Mouse (Mus musculus): ENCODE measurements around the gene B130006D01Rik.

- TF ChIP-seq CTCF (IDR thresholded peaks at IDR 0.05; ENCODE audit: low read depth): no peak
- no peak for TF ChIP-seq EP300 (IDR thresholded peaks at IDR 0.05; ENCODE audit: low read depth)
These were observed 13.8 kb upstream of the B130006D01Rik start for GRCm38 (mm10) chr11:95709534-95710040.
